Mouse (Mus musculus) liver, embryonic 14.5 days (tissue): ENCODE measurements around the gene Ccer2. TPM values are rescaled to one million over a fixed set of nuclear protein-coding genes. Genes with fewer than 3 reads are reported as not detected.

Experiments
- ATAC-seq: fragments of 200-750 bp; cut with Nextera tagmentation; 2 replicates; pipeline ENCODE4 v1.8.0; 2017; ENCODE audit warnings: moderate number of reproducible peaks, mild to moderate bottlenecking, moderate library complexity; ENCODE audit not compliant: insufficient read depth
- DNase-seq, 3 experiments: peaks; one replicate each; pipeline ENCODE4 v3.0.0-alpha.2; 2012 to 2013; ENCODE audit warnings: low read depth in 3 of 3, low spot score in 3 of 3
- H3K27ac ChIP-seq: fragments of 300-500 bp; sonication (generic); 2 replicates; pipeline ENCODE4 v1.5.1; 2014; ENCODE audit warnings: moderate library complexity, mild to moderate bottlenecking, control low read depth, inconsistent platforms
- H3K27me3 ChIP-seq: fragments of 300-500 bp; sonication (generic); 2 replicates; pipeline ENCODE4 v1.6.1; 2014; ENCODE audit warnings: mild to moderate bottlenecking, low read length, moderate library complexity; ENCODE audit not compliant: control insufficient read depth, insufficient read depth
- H3K36me3 ChIP-seq: fragments of 300-500 bp; sonication (generic); replicated peaks from 2 replicates; pipeline ENCODE4 v1.6.1; 2014; ENCODE audit warnings: low read depth; ENCODE audit not compliant: control insufficient read depth, insufficient read depth
- H3K4me1 ChIP-seq, 2 experiments: fragments of 200-500 bp in 1 of 2; fragments of 300-500 bp in 1 of 2; sonication (generic) in 1 of 2; replicated peaks; 2 replicates each; pipeline ENCODE4 v1.6.1; 2012 to 2014; ENCODE audit warnings: antibody characterized with exemption in 1 of 2, inconsistent platforms in 1 of 2, low read length in 1 of 2; ENCODE audit not compliant: control insufficient read depth in 2 of 2, insufficient read depth in 2 of 2
- H3K4me2 ChIP-seq: fragments of 300-500 bp; sonication (generic); 2 replicates; pipeline ENCODE4 v1.6.1; 2014; ENCODE audit warnings: low read depth, mild to moderate bottlenecking, control low read depth, moderate library complexity
- H3K4me3 ChIP-seq, 2 experiments: fragments of 200-500 bp in 1 of 2; fragments of 300-500 bp in 1 of 2; sonication (generic) in 1 of 2; 2 replicates each; pipeline ENCODE4 v1.5.1; 2012 to 2014; ENCODE audit warnings: low read depth in 2 of 2, low read length in 2 of 2, mild to moderate bottlenecking in 2 of 2, control low read depth in 1 of 2, inconsistent platforms in 1 of 2, moderate library complexity in 1 of 2; ENCODE audit not compliant: insufficient read depth in 1 of 2
- H3K9ac ChIP-seq: fragments of 300-500 bp; sonication (generic); replicated peaks from 2 replicates; pipeline ENCODE4 v1.6.1; 2014; ENCODE audit warnings: mild to moderate bottlenecking, control low read depth, moderate library complexity
- H3K9me3 ChIP-seq: fragments of 300-500 bp; sonication (generic); 2 replicates; pipeline ENCODE4 v1.6.1; 2016; ENCODE audit warnings: low read length, mixed read lengths; ENCODE audit not compliant: control insufficient read depth
- CTCF ChIP-seq: IDR thresholded peaks from 2 replicates; pipeline ENCODE4 v1.5.1; 2016; ENCODE audit warnings: antibody characterized with exemption, low read depth, control low read depth
- EP300 ChIP-seq: IDR thresholded peaks from 2 replicates; pipeline ENCODE4 v1.6.1; 2016; ENCODE audit warnings: antibody characterized with exemption, low read depth
- WGBS: fragments of 180-500 bp; shearing (Covaris S2); extraction: QIAGEN DNeasy Blood & Tissue Kit; methylation state at CpG from one replicate; pipeline ENCODE4 v1.1.7; 2014; ENCODE audit not compliant: insufficient replicate concordance; 5-methylcytosine and 5-hydroxymethylcytosine counted together
- polyA plus RNA-seq, 2 experiments: library from polyadenylated mRNA; depleted of rRNA in 1 of 2; stranded (reverse) in 1 of 2; unstranded in 1 of 2; fragments of >200 nt; fragmentation: Nextera tagmentation in 1 of 2; extraction: Ambion mirVana in 1 of 2; gene quantifications; 2 replicates each; pipeline versions ENCODE4 v1.2.1 to v1.2.3; 2012 to 2014

Ccer2 gene
- polyA plus RNA-seq, 2 experiments: not detected

DNA sequence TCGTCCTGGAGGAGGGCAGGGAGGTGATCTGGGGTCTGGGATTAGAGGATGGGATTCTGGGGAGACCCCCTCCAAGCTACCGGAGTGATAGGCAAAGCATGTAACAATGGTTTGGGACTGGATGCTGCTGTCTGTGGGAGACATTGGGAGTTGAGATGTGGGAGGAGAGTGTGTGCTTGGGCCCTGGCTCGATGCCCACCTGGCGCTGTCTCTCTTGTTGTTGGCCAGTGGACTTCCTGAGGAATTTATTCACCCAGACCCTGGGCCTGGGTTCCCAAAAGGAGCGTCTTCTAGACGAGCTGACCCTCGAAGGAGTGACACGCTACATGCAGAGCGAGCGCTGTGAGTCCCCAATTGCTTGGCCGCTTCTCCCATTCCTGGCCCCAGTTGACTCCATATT is 15.9 kb downstream of the Ccer2 start:
- ATAC-seq (no peak), DNase-seq (no peak)
- Histone ChIP-seq H3K36me3 (no peaks in the 10 kb centered on the region), H3K4me1 (peaks cover 16 to 20% of the 10 kb centered on the region in 2 experiments), H3K4me2 (no peak overlapping the region), H3K9ac (no peak overlapping the region), H3K9me3 (no peaks in the 10 kb centered on the region), H3K27ac (no peak overlapping the region), H3K4me3 (no peak overlapping the region), H3K27me3 (no peaks in the 10 kb centered on the region)
- no peak for TF ChIP-seq CTCF
- no peak for TF ChIP-seq EP300
- whole genome bisulfite sequencing: 84% methylated on average over 11 of the region's 11 CpGs

DNA sequence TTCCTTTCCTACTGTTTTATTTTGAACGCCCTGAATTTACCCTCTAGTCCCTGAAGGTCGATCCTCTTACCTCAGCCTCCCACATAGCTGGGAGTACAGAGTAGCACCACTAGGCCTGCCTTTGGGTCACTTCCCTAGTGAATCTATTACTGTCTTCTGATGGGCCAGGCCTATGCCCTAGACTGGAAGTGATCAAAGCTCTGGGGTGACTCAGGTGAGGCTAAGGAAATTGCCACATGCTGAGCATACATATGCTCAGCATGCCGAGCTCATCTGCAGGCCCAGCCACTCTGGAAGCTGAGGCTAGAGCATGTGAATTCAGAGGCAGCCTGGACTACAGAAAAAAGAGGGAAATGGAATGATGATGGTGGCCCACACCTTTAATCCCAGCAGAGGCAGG is 17.2 kb downstream of the Ccer2 start:
- Histone ChIP-seq H3K27me3 (no peaks in the 10 kb centered on the region), H3K9me3 (no peaks in the 10 kb centered on the region), H3K36me3 (no peaks in the 10 kb centered on the region), H3K27ac (no peak overlapping the region), H3K9ac (no peak overlapping the region), H3K4me3 (no peak overlapping the region), H3K4me1 (peaks cover 7 to 11% of the 10 kb centered on the region in 2 experiments), H3K4me2 (no peak overlapping the region)
- DNase-seq (no peak), ATAC-seq (no peak)
- WGBS: 70% methylated on average over 3 of the region's 3 CpGs
- TF ChIP-seq CTCF (no peak), EP300 (no peak)

DNA sequence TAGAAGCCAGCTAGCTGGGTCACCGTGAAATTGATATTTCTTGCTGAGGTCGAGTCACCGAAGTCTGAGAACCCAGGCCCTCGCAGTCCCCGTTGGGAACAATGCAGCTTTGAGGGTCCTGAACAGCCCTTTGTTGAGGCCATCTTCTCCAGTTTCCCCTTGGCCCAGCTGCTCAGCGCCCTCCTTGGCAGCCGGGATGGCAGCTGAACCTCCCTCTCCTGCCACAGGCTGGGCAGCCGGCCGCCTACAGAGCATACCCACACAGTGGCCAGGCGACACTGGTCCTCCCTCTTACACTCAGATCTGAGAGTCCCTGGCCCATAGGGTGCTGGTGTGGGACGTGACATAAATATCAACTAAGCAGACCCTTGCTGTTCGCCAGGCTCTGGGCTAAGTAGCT is 18.2 kb downstream of the Ccer2 start:
- no peaks in the 10 kb centered on the region for H3K27me3 ChIP-seq
- H3K9me3 ChIP-seq: no peaks in the 10 kb centered on the region
- ATAC-seq (no peak), DNase-seq (no peak)
- H3K36me3 ChIP-seq: no peaks in the 10 kb centered on the region
- H3K9ac ChIP-seq: no peak overlapping the region
- no peak overlapping the region for H3K27ac ChIP-seq
- 82% methylated on average over 12 of the region's 12 CpGs for WGBS
- H3K4me1 ChIP-seq: peaks cover 7 to 11% of the 10 kb centered on the region in 2 experiments
- no peak overlapping the region for H3K4me2 ChIP-seq
- no peak overlapping the region for H3K4me3 ChIP-seq
- TF ChIP-seq EP300 (no peak), CTCF (no peak)

DNA sequence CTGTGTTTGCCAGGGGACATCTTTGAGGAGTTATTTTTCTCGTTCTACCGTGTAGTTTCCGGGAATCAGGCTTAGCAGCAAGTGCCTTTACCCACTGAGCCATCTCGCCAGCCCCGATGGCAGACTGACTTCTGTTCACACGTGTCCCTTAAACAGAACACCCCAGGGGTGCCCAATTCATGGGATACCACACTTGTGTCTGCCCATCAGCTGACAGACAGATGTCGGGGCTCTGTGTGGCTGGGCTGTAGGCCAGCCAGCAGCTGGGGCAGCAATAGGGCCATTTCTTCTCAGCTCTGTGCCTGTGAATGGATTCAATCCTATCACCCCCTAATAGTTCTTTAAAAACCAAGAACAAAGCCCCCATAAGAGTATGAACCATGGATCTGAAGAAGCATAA is 19.2 kb downstream of the Ccer2 start:
- 78% methylated on average over 7 of the region's 7 CpGs for WGBS
- Histone ChIP-seq H3K27ac (no peak overlapping the region), H3K9ac (no peak overlapping the region), H3K4me3 (no peak overlapping the region), H3K4me2 (no peak overlapping the region), H3K4me1 (peaks cover 4 to 6% of the 10 kb centered on the region in 2 experiments; a peak in 3 of 4 replicates), H3K27me3 (no peaks in the 10 kb centered on the region), H3K9me3 (no peaks in the 10 kb centered on the region), H3K36me3 (no peaks in the 10 kb centered on the region)
- TF ChIP-seq EP300: no peak
- no peak for TF ChIP-seq CTCF
- no peak for ATAC-seq
- DNase-seq: no peak

DNA sequence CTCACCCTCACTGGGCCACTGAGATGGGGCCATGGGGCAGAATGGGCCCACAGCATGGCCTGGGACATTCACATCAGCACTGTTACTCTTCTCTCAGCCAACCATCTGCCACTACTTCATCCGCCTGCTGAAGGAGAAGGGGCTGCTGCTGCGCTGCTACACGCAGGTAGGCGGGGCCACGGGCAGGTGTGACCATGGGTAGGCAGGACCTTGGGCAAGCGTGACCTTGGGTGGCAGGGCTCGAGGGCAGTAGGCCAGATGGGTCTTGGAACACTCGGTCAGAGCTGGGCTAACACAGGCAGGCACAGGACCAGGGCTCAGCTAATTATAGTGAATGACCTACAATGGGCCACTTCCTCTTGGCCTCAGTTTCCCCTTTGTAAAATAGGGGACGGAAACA is 22.9 kb downstream of the Ccer2 start:
- no peak for DNase-seq
- Histone ChIP-seq H3K9me3 (no peaks in the 10 kb centered on the region), H3K4me2 (no peak overlapping the region), H3K27ac (no peak overlapping the region), H3K4me3 (no peak overlapping the region), H3K9ac (no peak overlapping the region), H3K36me3 (no peaks in the 10 kb centered on the region), H3K27me3 (no peaks in the 10 kb centered on the region), H3K4me1 (peaks cover 2 to 6% of the 10 kb centered on the region in 2 experiments)
- TF ChIP-seq CTCF (no peak), EP300 (no peak)
- WGBS: 79% methylated on average over 9 of the region's 9 CpGs
- no peak for ATAC-seq
